Mouse (Mus musculus): ENCODE measurements around the gene Dennd6b.
A peak's percentile ranks its signal among the peaks of the same experiment; 100 is the strongest.

The Dennd6b gene

GRCm38 (mm10) chr15:89181561-89182270 lies 14.6 kb downstream of the Dennd6b start:
- no peak for DNase-seq

- DNase-seq, result no peak
Measured at GRCm38 (mm10) chr15:89180571-89181229, 15.6 kb downstream of the Dennd6b start, which contains the start of gene Plxnb2. Gene Plxnb2, minus strand, starts transcription at chr15:89180788.

- DNase-seq, result no peak
Measured at GRCm38 (mm10) chr15:89180081-89180541, 16.2 kb downstream of the Dennd6b start.

DNA sequence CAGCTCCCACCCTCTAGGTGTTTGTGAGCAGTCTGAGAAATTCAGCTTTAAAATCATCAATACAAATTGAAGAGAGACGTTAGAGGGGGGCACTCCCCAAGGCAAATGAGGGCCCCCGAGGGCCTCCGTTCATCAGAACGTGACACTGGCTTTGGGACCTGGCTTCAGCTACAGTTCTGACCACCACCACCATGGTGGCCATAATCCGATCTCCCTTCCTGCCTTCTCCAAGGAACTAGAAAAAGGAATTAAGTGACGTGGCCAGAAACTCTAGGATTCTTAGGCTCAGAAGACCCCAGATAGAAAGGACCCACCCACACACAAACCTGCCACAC lies 16.7 kb downstream of the Dennd6b start:
- no peak for DNase-seq

DNA sequence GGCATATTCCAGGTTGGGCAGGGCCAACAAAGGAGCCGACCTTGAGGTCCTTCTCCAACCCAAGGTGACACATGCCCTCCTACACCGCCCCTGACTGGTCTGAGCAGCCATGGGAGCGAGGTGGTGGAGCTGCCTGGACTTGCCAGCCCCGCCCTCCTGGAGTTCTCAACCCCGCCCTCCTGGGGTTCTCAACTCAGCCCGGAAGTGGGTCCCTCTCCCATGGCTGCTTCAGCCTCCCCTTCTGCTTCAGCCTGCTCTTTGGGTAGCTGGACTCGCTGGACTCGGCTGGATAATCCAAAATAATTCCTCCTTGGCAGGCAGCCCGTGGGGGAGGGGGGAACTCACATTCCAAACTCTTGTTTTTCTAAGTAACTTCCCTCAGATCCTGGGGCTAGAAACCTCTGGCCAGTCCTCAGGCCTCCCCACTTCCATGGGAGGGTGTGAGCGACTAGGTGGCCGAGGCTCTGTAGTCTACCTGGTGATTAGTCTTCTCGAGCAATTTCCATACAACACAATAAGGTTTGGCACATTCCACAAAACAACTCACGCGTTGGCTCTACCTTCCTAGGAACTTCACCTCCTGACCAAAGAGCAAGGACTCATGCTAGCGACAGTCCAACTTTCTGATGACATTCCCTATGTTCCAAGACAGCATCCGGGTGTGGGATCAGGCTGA lies 17.2 kb downstream of the Dennd6b start:
- DNase-seq, result peak; percentile 20

DNA sequence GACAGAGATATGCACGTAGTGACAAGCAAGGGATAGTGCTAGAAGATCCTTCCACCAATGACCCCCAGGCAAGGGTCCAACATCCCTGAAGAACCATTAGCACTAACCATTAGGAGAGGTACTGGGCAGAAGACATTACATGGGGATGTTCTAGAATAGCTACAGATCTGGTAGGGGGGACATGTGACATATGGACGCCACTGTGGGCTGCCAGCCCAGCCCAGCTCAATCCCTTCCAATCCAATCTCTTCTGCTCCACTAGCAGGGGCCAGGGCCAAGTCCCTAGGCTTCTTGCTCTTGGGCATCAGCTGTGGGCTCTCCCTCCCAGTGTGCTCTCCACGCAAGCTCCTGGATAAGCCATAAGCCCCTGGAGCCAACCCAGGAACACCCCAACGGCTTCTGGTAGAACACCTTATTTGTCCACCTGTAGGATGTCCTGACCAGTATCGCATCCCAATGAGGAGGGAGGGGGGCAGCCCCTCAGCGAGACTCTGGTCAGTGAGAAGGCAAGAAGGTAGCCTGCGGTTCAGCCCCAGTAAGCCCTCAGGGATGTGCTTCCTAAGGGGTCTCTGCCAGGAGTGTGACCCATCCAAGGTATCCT lies 17.9 kb downstream of the Dennd6b start:
- DNase-seq, result no peak

GRCm38 (mm10) chr15:89177576-89178259 lies 18.6 kb downstream of the Dennd6b start:
- no peak for DNase-seq

GRCm38 (mm10) chr15:89177121-89177520 lies 19.2 kb downstream of the Dennd6b start:
- DNase-seq, result peak; percentile 28

GRCm38 (mm10) chr15:89175411-89176155 lies 20.7 kb downstream of the Dennd6b start:
- no peak for DNase-seq

- no peak for DNase-seq
Measured at GRCm38 (mm10) chr15:89174889-89175339, 21.4 kb downstream of the Dennd6b start.

GRCm38 (mm10) chr15:89173906-89174214 lies 22.4 kb downstream of the Dennd6b start:
- DNase-seq, result no peak

GRCm38 (mm10) chr15:89173024-89173905 lies 23.0 kb downstream of the Dennd6b start:
- DNase-seq, result peak; percentile 13

DNA sequence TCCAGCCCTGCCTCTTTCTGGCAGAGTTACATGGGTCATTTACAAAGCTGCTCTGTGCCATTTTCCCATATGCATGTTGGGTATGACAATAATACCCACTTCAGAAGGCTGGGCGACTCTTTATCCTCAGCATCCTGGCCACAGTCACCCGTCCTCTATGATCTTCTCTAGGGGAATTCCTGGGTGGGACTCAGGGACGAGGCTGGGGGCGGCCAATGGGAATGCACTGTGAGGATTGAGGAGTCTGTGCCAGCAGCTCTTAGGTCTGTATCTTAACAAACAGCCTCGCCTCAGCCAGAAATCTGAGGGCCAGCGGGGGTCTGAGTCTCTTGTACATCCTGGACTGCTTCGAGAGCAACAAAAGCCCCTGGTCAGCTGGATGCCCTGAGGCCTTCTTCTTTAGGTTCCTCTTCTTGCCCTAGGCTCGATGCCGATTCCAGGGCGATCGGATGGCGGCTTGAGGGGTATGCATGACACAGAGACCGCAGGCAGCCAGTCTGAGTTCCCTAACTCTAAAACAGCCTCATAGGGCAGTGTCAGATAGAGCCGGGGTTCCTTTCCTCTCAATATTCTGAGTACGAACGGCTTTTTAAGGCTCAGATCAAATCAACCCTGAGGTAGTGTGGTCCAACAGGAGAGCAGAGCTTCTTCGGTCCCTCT lies 23.9 kb downstream of the Dennd6b start:
- no peak for DNase-seq

DNA sequence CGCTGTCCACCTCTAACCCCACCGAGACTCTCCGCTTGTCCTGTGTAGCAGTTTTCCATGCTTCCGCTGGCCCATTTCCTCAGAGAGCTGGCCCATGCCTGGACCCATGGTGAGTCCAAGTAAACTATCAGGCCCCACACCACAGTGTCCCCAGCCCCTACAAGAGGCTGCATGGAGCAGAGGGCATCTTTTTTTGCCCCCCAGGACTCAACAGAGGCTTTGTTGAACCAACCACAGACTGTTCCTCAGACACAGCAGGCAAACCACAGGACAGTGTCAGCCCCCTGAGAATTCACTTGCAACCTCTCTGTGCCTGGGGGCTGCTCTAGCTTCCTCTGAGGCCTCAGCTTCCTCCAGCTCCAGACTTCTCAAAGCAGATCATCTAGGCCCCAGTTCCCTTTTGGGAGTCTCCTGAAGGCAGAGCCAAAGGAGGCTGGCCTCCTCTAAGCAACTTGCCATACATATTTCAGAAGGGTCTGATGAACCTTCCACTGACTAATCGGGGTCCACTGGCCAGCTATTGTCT lies 24.7 kb downstream of the Dennd6b start:
- no peak for DNase-seq

DNA sequence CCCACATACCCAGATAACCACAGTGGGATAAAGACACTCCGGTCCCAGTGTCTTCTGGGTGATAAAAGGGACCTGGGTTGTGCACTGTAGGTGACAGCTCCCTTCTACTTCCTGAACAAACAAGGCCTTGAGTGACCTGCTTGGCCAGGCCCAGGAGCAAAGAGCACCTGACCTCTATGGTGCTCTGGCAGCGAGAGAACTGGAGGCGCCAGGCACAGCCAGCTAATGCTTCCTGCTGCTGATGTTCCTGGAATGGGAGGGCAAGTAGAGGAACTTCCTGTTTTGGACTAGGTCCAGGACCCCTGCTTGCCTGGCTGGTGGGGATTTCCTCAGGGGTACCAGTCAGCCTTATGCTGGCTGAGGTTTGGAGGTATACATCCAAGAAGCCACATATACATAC lies 26.2 kb downstream of the Dennd6b start:
- no peak for DNase-seq

GRCm38 (mm10) chr15:89169431-89169830 lies 26.9 kb downstream of the Dennd6b start:
- no peak for DNase-seq

GRCm38 (mm10) chr15:89168922-89169321 lies 27.4 kb downstream of the Dennd6b start:
- DNase-seq, result no peak

DNA sequence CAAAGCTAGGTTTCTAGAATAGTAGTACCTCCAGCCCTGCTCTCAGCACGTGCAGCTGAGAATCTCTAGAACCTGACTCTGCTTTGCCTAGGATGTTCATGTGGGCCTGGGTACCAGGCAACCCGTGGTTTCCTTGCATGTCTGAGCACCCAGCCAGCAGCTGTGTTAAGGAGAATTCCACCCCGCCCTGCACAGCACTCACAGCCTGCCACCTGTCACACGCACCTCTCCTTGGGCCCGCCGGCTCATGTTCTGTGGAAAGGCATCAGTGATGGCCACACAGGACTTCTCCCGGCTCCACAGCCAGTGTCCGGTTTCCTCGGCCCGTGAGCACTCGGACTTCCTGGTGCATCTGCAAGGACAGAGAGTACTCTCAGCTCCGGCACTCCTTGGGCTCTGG lies 30.8 kb downstream of the Dennd6b start:
- no peak for DNase-seq

DNA sequence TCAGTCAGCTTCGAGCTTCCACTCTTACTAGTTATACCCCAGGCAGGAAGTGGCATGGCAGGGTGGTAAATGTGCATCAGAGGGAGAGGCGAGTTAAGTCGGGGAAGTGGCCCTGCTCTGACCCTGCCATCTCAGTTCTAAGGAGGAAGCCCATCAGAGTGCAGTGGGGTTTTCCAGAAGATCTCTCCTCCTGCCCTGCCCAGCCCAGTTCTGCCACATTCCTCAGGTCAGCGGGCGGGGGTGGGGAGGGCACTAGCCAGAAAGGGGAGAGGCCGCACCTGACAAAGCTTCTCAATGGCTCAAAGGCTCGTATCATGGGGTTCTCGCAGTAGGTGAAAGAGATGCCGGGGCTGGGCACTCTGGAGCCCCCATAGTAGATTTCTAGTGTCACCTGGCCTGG lies 34.9 kb downstream of the Dennd6b start:
- DNase-seq, result no peak

- DNase-seq, result no peak
Measured at GRCm38 (mm10) chr15:89158516-89158915, 37.8 kb downstream of the Dennd6b start.
